Mouse (Mus musculus) 3134 (cell line): ENCODE results near the gene Spdye4a.
"Not testable (repeated sequence)": the region's sequence is repeated elsewhere in the genome, so short reads cannot be mapped to it uniquely, and the experiment has no call there.

Experiments
- DNase-seq: peaks from one replicate; pipeline ENCODE4 v3.0.0-alpha.2; 2011; ENCODE audit warnings: low spot score; ENCODE audit not compliant: insufficient read length; ENCODE audit errors: extremely low read depth

The Spdye4a gene

GRCm38 (mm10) chr5:143235028-143235693 is 8.5 kb upstream of the Spdye4a start, which contains the start of gene Zfp12:
Zfp12 (plus strand) TSS chr5:143235163.
- peak; percentile 96 for DNase-seq

GRCm38 (mm10) chr5:143222287-143222686 is 4.4 kb downstream of the Spdye4a start:
- no peak for DNase-seq

GRCm38 (mm10) chr5:143220996-143221395 is 5.7 kb downstream of the Spdye4a start:
- no peak for DNase-seq

DNA sequence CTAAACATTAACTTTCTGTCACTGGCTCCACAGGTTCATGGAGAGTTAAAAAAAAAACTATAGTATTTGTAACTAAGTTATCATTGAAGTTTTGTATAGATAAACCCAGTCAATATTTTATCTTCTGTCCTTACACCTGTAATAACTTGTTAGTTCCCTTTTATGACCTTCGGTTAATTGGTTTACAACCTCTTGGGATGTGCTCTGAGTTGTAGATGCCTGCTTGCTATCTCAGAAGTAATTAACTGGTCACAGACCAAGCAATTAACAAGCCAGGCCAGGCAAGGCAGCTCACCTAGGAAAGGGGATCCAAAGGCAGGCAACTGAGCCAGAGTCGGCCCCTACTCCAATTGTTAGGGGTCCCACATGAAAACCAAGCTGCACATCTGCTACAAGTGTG is 12.9 kb downstream of the Spdye4a start:
- DNase-seq: no peak

GRCm38 (mm10) chr5:143205015-143205414 is 21.7 kb downstream of the Spdye4a start:
- DNase-seq: no peak

GRCm38 (mm10) chr5:143196506-143196905 is 30.2 kb downstream of the Spdye4a start:
- peak; percentile 33 for DNase-seq

DNA sequence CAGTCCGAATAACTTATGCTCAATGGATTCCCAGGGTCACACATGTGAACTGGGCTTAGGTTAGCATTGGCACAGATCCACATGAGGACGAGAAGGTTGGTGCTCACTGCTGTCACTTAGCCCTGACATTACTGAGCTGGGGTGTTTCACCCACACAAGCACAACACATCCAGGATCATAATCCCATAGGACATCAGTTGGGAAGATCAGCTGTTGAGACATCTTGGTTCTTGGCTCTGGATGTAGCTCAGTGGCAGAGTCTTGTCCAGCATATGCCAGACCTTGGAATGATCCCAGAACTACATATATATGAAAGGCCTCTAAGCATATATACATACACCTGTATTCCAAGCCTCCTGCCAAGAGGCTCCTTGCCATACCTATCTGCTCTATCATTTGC is 31.5 kb downstream of the Spdye4a start:
- no peak for DNase-seq

DNA sequence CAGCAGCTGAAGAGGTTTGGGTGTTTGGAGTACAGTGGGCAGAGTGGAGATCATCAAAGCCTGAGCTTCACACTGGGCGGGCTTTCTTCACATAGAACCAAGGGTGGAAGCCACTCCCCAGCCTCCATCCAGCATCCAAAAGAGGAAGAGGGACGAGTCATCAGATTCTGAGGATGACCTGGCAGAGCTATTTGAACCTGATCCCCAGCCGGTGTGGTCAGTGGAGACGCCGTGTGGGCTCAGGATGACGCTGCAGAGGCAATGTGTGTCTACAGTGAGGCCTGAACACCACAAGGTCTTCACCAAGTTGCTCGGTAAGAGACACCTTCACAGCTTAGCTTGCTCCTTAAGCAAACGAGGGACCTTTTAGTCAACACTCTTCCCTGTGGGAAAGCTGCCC is 31.9 kb downstream of the Spdye4a start:
- DNase-seq: peak; percentile 22

- DNase-seq: no peak
Measured at GRCm38 (mm10) chr5:143192806-143193205, 33.9 kb downstream of the Spdye4a start.

- DNase-seq: not testable (repeated sequence)
Measured at GRCm38 (mm10) chr5:143188014-143188413, 38.7 kb downstream of the Spdye4a start.

GRCm38 (mm10) chr5:143180255-143181076 is 46.2 kb downstream of the Spdye4a start, which contains the start of the genes Rbak and Spdye4b:
Rbak (minus strand) TSS chr5:143180775.
Spdye4b (plus strand) TSS chr5:143181017.
- DNase-seq: peak; percentile 98

DNA sequence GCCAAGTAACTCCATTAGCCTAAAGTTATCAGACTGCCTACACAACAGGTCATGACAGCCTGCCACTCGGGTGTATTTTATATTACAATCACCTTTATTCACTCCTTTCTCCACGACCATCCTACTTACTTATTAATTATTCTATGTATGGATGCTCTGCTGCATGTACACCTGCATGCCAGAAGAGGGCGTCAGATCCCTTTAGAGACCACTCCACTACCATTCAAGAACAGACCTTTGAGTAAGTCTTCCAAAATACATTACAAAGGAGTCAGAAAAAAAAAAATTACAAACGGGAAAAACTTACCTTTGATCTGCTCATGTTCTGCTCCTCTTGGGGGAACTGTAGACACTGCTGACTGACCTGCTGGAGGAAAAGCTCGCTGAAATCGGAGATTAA is 47.5 kb downstream of the Spdye4a start:
- DNase-seq: peak; percentile 34

DNA sequence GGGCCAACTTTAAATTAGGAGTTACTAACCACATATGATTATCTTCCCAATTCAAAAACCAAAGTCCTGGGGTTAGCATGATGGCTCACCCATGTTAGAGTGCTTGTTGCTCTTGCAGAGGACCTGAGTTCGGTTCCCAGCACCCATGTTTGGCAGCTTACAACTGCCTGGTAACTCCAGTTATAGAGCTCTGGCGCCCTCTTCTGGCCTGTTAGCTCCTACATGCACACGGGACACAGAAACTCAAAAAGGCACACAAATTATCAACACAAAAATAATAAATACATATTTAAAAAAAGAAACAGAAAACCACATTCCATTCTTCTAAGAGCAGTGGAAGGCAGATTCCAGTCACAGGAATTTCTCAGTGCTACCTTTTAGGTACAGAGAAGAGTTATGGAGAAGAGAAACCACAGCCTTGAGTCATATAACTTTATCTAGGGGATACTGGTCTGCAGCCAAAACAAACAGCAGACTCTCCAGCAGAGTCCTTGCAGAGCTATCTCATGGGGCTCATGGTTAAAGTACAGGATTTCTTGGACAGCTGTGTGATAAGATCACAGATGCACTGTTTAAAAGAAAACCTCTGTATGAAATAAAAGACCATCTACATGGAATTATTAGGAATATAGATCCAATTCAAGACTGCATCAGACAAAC is 49.0 kb downstream of the Spdye4a start:
- DNase-seq: peak; percentile 15

DNA sequence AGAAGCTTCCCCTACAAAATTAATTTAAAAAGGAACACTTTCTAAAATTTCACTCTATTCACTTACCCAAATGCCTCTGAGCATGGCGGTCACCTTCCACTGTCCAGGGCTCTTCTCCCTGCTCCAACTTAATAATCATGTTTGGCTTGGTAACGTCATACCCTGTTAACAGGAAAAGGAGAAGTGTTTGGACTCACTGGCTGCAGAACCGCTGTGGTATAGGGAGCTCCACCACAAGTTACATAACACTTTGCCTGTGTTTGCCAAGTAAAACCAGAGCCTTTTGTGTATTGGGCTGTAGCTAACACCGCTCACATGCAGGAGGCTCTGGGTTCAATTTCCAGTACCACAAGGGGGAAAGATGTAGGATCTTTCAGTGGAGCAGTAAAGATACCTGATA is 50.7 kb downstream of the Spdye4a start:
- no peak for DNase-seq
